Mouse (Mus musculus): ENCODE results near the gene Creb5.
A peak's percentile ranks its signal among the peaks of the same experiment; 100 is the strongest.
"Not testable (repeated sequence)": the region's sequence is repeated elsewhere in the genome, so short reads cannot be mapped to it uniquely, and the experiment has no call there.

The Creb5 gene

GRCm38 (mm10) chr6:53337398-53337797 is 50.3 kb downstream of the Creb5 start:
- DNase-seq: no peak

DNA sequence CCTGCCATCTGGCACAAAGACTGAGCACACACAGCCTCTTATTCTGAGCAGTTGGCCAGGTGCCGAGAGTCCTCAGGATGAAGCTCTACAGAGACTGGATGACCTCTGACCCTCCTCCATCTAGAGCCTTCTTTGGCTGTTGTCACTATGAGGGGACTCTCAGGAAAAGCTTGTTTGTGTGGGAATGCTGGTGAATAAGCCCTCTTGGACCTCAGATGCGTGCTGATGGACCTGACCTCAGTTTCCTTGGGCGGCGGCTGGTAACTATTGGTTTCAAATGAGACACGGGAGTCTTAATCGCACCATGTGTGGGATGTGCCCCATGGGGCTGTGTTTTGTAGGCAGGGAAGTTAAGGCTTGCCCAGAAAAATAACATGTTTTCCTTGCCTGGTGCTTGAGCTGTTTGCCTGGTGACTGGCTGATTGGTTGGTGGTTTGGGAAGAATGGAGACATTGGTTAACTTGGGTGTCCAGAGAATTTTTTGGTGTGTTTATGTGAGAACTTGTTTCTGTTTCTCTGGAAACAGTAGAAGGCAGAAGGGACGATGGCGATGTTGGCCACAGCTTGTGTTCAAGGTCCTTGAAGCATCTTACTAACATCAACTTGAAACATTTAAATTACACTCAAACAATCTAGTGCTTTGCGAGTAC is 65.4 kb downstream of the Creb5 start:
- no peak for DNase-seq

- no peak for DNase-seq
Measured at GRCm38 (mm10) chr6:53356328-53356727, 69.3 kb downstream of the Creb5 start.

- no peak for DNase-seq
Measured at GRCm38 (mm10) chr6:53363535-53363934, 76.5 kb downstream of the Creb5 start.

- no peak for DNase-seq
Measured at GRCm38 (mm10) chr6:53363981-53364391, 76.9 kb downstream of the Creb5 start.

- no peak for DNase-seq
Measured at GRCm38 (mm10) chr6:53369147-53369546, 82.1 kb downstream of the Creb5 start.

DNA sequence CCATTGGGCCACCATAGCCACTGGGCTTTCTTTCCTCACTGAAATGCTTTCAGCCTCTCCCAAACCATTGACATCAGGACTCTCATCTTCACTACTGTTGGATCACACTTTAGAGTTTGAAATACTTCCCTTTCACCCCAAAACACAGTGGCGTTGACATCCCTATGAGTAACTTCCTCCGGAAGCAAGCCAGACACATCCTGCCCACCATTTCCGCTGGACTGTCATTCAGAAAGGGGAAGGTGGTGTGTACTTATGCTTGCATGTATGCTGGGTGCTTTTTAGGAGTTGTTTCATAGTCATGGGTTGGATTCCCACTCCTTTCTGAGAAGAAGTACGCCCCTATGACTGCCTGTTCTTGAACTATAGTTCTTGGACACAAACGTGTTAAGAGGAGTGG is 82.9 kb downstream of the Creb5 start:
- DNase-seq: no peak

GRCm38 (mm10) chr6:53371962-53372361 is 84.9 kb downstream of the Creb5 start:
- peak; percentile 85 for DNase-seq

GRCm38 (mm10) chr6:53374315-53374941 is 87.4 kb downstream of the Creb5 start:
- no peak for DNase-seq

- no peak for DNase-seq
Measured at GRCm38 (mm10) chr6:53389277-53389676, 102.2 kb downstream of the Creb5 start.

- DNase-seq: no peak
Measured at GRCm38 (mm10) chr6:53390413-53390812, 103.3 kb downstream of the Creb5 start.

DNA sequence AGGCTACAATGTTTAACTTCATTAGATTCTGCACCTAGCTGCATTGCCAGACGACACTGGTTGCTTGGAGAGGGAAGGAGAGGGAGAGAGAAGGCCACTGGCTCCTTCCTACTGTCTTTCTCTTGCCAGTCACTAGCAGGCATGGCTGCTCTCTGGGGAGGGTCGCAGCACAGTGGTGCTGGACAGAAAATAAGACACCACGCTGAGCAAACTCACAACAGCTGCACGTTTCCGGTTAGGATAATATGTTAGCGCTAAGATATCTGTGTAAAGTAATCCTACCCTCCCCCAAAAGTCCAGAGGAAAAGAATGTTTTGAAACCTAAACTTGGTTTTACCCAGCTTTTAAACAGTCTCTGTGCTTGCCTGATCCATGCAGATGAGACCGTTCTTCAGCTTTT is 107.0 kb downstream of the Creb5 start:
- no peak for DNase-seq

DNA sequence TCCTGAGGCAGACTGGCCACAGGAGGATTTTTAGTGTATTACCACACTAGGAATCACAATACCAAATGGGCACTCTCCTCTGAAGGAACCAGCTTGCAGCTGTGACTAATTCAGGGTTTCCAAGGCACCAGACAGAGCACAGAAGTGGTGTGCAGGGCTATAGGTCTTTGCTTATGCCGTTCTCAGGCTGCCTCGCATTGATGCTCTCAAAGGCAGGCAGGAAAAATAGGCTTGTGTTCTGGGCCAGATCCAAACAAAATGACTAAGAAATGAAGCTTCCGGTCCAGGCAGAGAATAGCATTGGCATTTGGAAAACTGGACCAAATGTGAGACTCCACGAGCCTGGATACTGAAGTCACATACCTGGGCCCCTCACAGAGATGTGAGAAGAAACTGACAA is 108.1 kb downstream of the Creb5 start:
- DNase-seq: peak; percentile 26

DNA sequence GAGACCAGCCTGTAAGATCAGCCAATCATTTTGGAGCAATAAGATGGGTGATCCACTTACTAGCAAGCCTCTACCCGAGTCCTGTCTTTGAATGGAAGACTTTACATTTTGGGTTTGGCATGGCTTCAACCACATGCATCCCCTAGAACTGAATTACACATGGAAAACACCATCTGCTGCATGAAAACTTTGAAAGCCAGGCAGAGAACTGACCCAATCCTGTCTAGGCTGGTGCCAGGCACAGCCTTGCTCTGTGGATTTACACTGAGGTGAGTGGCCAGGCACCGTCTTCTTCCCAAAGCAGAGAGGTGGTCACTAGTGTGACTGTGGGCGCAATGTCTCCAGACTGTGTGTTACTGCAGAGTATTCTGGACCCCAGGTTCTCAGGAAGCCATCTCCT is 109.4 kb downstream of the Creb5 start:
- DNase-seq: no peak

- no peak for DNase-seq
Measured at GRCm38 (mm10) chr6:53397797-53398196, 110.7 kb downstream of the Creb5 start.

GRCm38 (mm10) chr6:53398297-53399140 is 111.4 kb downstream of the Creb5 start:
- DNase-seq: no peak

GRCm38 (mm10) chr6:53401364-53401763 is 114.3 kb downstream of the Creb5 start:
- DNase-seq: no peak

DNA sequence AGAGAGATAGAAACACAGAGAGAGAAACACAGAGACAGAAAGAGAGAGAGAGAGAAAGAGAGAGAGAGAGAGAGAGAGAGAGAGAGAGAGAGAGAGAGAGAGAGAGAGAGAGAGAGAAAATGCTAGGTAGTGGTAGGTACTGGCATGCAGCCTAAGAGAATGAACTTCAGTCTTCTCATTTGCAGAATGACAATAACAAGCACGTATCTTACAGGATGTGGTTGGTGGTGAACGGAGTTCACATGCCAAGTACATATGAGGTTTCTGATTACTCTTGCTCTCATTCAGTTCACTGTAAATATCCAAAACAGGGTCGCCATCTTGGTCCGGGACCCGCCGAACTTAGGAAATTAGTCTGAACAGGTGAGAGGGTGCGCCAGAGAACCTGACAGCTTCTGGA is 115.5 kb downstream of the Creb5 start:
- DNase-seq: not testable (repeated sequence)

- DNase-seq: no peak
Measured at GRCm38 (mm10) chr6:53409183-53409582, 122.1 kb downstream of the Creb5 start.

GRCm38 (mm10) chr6:53421345-53421744 is 134.3 kb downstream of the Creb5 start:
- no peak for DNase-seq

DNA sequence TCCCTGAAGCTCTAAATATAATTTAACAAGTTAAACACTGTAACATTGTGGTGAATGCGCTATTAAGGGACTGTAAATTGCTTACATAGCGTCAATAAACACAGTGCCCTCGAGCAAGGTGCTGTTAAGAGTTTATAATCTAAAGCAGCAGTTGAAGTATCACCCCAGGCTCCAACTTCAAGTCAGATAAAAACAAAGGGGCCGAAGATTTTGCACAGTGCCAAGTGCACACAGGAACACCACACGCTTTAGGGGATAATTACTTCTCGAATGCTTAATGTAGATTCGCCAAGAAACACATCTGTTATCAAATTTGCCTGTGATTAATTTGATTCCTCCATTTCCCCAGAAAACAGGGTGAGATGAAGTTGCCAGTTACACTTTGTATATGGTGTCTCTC is 142.3 kb downstream of the Creb5 start:
- DNase-seq: no peak

DNA sequence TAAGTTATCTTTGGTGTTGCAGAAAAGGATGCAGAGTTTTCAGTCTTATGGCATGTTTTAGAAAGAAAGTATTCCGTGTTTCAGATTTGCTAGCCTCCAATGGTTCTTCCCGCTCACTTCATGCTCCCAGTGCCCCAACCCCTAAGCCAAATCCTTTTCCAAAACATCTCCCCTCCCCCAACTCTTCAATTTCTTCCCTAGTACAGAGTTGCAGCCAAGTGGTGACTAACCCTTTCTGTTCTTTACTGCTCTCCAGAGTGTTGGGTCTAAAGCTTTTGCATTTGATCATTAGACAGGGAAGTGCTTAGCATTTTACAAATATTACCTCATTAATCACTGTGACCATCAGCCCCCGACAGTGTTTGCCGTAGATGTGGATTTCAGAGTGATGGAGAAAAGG is 142.8 kb downstream of the Creb5 start:
- DNase-seq: no peak

DNA sequence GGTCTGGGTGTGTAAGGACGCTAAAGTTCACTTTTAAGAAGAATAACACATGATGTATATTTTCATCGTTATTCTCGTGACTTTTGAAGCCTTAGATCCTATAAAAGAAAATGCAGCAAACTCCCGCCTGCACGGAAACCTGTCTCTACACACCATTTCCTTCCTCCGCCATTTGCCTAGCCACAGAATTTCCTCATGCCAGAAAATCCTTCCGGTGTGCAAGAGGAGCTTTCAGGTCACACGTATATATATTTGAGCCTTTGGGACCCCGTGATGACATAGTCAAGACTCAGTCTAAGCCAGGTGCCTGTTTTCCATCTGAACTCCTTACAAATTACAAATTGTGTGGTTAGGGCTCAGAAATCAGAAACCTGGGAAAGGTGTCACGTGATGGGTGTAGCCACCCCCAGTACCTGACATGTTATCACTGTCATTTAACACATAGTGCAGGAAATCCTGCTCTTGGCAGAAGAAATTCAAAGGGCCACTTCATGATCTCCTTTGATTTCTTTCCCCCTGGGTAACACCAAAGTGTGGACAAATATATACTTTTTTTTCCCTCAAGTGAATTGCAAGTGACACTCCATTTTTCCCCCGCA is 158.9 kb downstream of the Creb5 start:
- DNase-seq: no peak

- DNase-seq: no peak
Measured at GRCm38 (mm10) chr6:53447479-53447878, 160.4 kb downstream of the Creb5 start.
